10 mouse cellular contexts compared by ENCODE assay signal in genomic region chr7:130260905-130261683, GRCm38 (mm10).
DNase-seq lines count a peak whose midpoint lies in the region; ATAC-seq lines count a peak whose summit lies in the region.
"Had no signal": no experiment of that assay in that cellular context is flagged by ENCODE, and none has a peak within 500 bp of the region (broad histone marks: within the 10 kb centered on the region; RNA-seq: fewer than 3 reads in every experiment).

No protein-coding gene starts in this region.

- H3K4me3 ChIP-seq in kidney, embryonic 14.5 days (ENCODE audit: low read length) = peak overlapping the region; percentile 94
- peak overlapping the region; percentile 90 for H3K4me3 ChIP-seq in embryonic facial prominence, embryonic 13.5 days
- peak overlapping the region; percentile 72 for H3K4me3 ChIP-seq in hindbrain, embryonic 12.5 days
- H3K4me3 ChIP-seq in midbrain, embryonic 15.5 days = peak overlapping the region; percentile 60

- H3K9me3 ChIP-seq in kidney, embryonic 14.5 days (ENCODE audit: control insufficient read depth, low read length) = no peaks in the 10 kb centered on the region
- no peaks in the 10 kb centered on the region for H3K9me3 ChIP-seq in embryonic facial prominence, embryonic 13.5 days
- H3K9me3 ChIP-seq in hindbrain, embryonic 12.5 days (replicated peaks) = no peaks in the 10 kb centered on the region
- H3K9me3 ChIP-seq in midbrain, embryonic 15.5 days = no peaks in the 10 kb centered on the region

- 65% methylated on average over 20 of the region's 20 CpGs for WGBS in kidney, embryonic 14.5 days
- WGBS in embryonic facial prominence, embryonic 13.5 days = 55% methylated on average over 20 of the region's 20 CpGs
- WGBS in hindbrain, embryonic 12.5 days = 61% methylated on average over 20 of the region's 20 CpGs
- WGBS in midbrain, embryonic 15.5 days = 48% methylated on average over 20 of the region's 20 CpGs

- H3K4me2 ChIP-seq in kidney, embryonic 14.5 days (replicated peaks; ENCODE audit: low read depth, low read length) = peak overlapping the region; percentile 77
- H3K4me2 ChIP-seq in embryonic facial prominence, embryonic 13.5 days = peak overlapping the region; percentile 70
- peak overlapping the region; percentile 91 for H3K4me2 ChIP-seq in hindbrain, embryonic 12.5 days (replicated peaks)
- H3K4me2 ChIP-seq in midbrain, embryonic 15.5 days = peak overlapping the region; percentile 97

- peaks cover 63% of the 10 kb centered on the region for H3K4me1 ChIP-seq in kidney, embryonic 14.5 days (ENCODE audit: control insufficient read depth, insufficient read depth, low read length)
- peaks cover 63% of the 10 kb centered on the region for H3K4me1 ChIP-seq in embryonic facial prominence, embryonic 13.5 days
- peaks cover 68% of the 10 kb centered on the region for H3K4me1 ChIP-seq in hindbrain, embryonic 12.5 days
- peaks cover 68% of the 10 kb centered on the region for H3K4me1 ChIP-seq in midbrain, embryonic 15.5 days

- DNase-seq in kidney, adult 11 months = no peak
- DNase-seq in thymus, adult 18-20 months = no peak
- DNase-seq in frontal cortex, postnatal 25 days (ENCODE audit: low spot score in 2 of 2) = no peak
- DNase-seq in right cerebral cortex, postnatal 10 days (ENCODE audit: low spot score in 2 of 2) = no peak
- DNase-seq: gastrocnemius, postnatal 25 days; thymus, postnatal 36 days had no signal

- 0 out of 2 replicates have a peak, but pooled peaks cover 3% of the 10 kb centered on the region for H3K27me3 ChIP-seq in kidney, embryonic 14.5 days (ENCODE audit: control insufficient read depth, insufficient read depth, low read length)
- no peaks in the 10 kb centered on the region for H3K27me3 ChIP-seq in embryonic facial prominence, embryonic 13.5 days
- 0 out of 2 replicates have a peak, but pooled peaks cover 8% of the 10 kb centered on the region for H3K27me3 ChIP-seq in hindbrain, embryonic 12.5 days
- no peaks in the 10 kb centered on the region; the same call in none of the 2 replicates for H3K27me3 ChIP-seq in midbrain, embryonic 15.5 days (replicated peaks)

- peak overlapping the region; percentile 67; the same call in 1 of the 2 replicates for H3K27ac ChIP-seq in kidney, embryonic 14.5 days (ENCODE audit: low read depth, low read length)
- peak overlapping the region; percentile 98 for H3K27ac ChIP-seq in embryonic facial prominence, embryonic 13.5 days
- no peak overlapping the region for H3K27ac ChIP-seq in hindbrain, embryonic 12.5 days
- H3K27ac ChIP-seq in midbrain, embryonic 15.5 days = no peak overlapping the region; the same call in 1 of the 2 replicates

- H3K9ac ChIP-seq in kidney, embryonic 14.5 days (ENCODE audit: low read depth, low read length) = peak overlapping the region; percentile 54
- peak overlapping the region; percentile 98 for H3K9ac ChIP-seq in embryonic facial prominence, embryonic 13.5 days
- peak overlapping the region; percentile 51 for H3K9ac ChIP-seq in hindbrain, embryonic 12.5 days
- H3K9ac ChIP-seq in midbrain, embryonic 15.5 days = no peak overlapping the region

- no peak for ATAC-seq in kidney, embryonic 14.5 days (ENCODE audit: low FRiP score, low TSS enrichment)
- ATAC-seq in embryonic facial prominence, embryonic 13.5 days (ENCODE audit: insufficient number of reproducible peaks, insufficient read depth, low FRiP score, low TSS enrichment, low read depth) = no peak
- no peak for ATAC-seq in hindbrain, embryonic 12.5 days (ENCODE audit: low FRiP score)
- ATAC-seq in midbrain, embryonic 15.5 days (replicated peaks) = no peak

- peaks cover 17% of the 10 kb centered on the region for H3K36me3 ChIP-seq in kidney, embryonic 14.5 days (ENCODE audit: control insufficient read depth, insufficient read depth, low read length)
- H3K36me3 ChIP-seq in embryonic facial prominence, embryonic 13.5 days = peaks cover 35% of the 10 kb centered on the region
- no peaks in the 10 kb centered on the region for H3K36me3 ChIP-seq in hindbrain, embryonic 12.5 days
- H3K36me3 ChIP-seq in midbrain, embryonic 15.5 days (replicated peaks) = no peaks in the 10 kb centered on the region

Comparison
In these comparisons a context has a peak if more than half of its experiments do, and no peak if none do; other contexts are left out.
1. H3K27ac ChIP-seq: peak in kidney, embryonic 14.5 days (single experiment) and embryonic facial prominence, embryonic 13.5 days (single experiment); none in hindbrain, embryonic 12.5 days (single experiment) and midbrain, embryonic 15.5 days (single experiment).
2. Peak in every context shown above with its lines, with median percentiles within 50 percentile points of each other: H3K4me2 ChIP-seq and H3K4me3 ChIP-seq.